In genomic region chr10:95739421-95739820, GRCm38 (mm10) we compare ENCODE assay signal across 28 mouse cellular contexts.
"Had no signal": no experiment of that assay in that cellular context is flagged by ENCODE, and none has a peak within 500 bp of the region (broad histone marks: within the 10 kb centered on the region; RNA-seq: fewer than 3 reads in every experiment).

No protein-coding gene starts in this region.

- H3K27ac ChIP-seq: embryonic facial prominence, embryonic 10.5 days; embryonic facial prominence, embryonic 12.5 days; embryonic facial prominence, embryonic 13.5 days; embryonic facial prominence, embryonic 15.5 days; forebrain, embryonic 10.5 days; forebrain, embryonic 12.5 days; forebrain, embryonic 13.5 days; forebrain, embryonic 15.5 days; gastrocnemius, adult 2 months had no signal

- H3K9ac ChIP-seq: embryonic facial prominence, embryonic 12.5 days; embryonic facial prominence, embryonic 13.5 days; embryonic facial prominence, embryonic 15.5 days; forebrain, embryonic 12.5 days; forebrain, embryonic 13.5 days; forebrain, embryonic 15.5 days; forebrain, postnatal 0 days had no signal

- H3K4me2 ChIP-seq: embryonic facial prominence, embryonic 12.5 days; embryonic facial prominence, embryonic 13.5 days; embryonic facial prominence, embryonic 15.5 days; forebrain, embryonic 12.5 days; forebrain, embryonic 13.5 days; forebrain, embryonic 15.5 days had no signal

- H3K4me3 ChIP-seq: embryonic facial prominence, embryonic 10.5 days; embryonic facial prominence, embryonic 12.5 days; embryonic facial prominence, embryonic 13.5 days; embryonic facial prominence, embryonic 15.5 days; erythroblast, embryonic 14.5 days; forebrain, embryonic 10.5 days; forebrain, embryonic 12.5 days; forebrain, embryonic 13.5 days; forebrain, embryonic 15.5 days; gastrocnemius, adult 2 months had no signal

- H3K36me3 ChIP-seq: embryonic facial prominence, embryonic 10.5 days; embryonic facial prominence, embryonic 12.5 days; embryonic facial prominence, embryonic 13.5 days; embryonic facial prominence, embryonic 15.5 days; forebrain, embryonic 10.5 days; forebrain, embryonic 12.5 days; forebrain, embryonic 15.5 days had no signal

- ATAC-seq: forebrain, embryonic 13.5 days; forebrain, embryonic 14.5 days; forebrain, embryonic 15.5 days; forebrain, embryonic 16.5 days; forebrain, postnatal 0 days had no signal

- H3K27me3 ChIP-seq: embryonic facial prominence, embryonic 12.5 days; embryonic facial prominence, embryonic 13.5 days; embryonic facial prominence, embryonic 15.5 days; forebrain, embryonic 12.5 days; forebrain, embryonic 13.5 days; forebrain, embryonic 15.5 days had no signal

- H3K9me3 ChIP-seq: embryonic facial prominence, embryonic 15.5 days had no signal

- DNase-seq: cerebellum, adult 2 months; cerebellum, adult 8-10 months; cerebellum, adult 9-10 months; cerebellum, adult 9-11 months; cerebellum, postnatal 10 days; cerebellum, postnatal 14 days; cerebellum, postnatal 25 days; cerebellum, postnatal 36 days; embryo, embryonic 11 days; forebrain, postnatal 0 days; gastrocnemius, adult 2 months; gastrocnemius, postnatal 10 days; gastrocnemius, postnatal 14 days; gastrocnemius, postnatal 25 days; gastrocnemius, postnatal 36 days; heart, adult 11 months; heart, adult 18-20 months had no signal

- H3K4me1 ChIP-seq: embryonic facial prominence, embryonic 12.5 days; embryonic facial prominence, embryonic 13.5 days; embryonic facial prominence, embryonic 15.5 days; forebrain, embryonic 10.5 days; forebrain, embryonic 12.5 days; forebrain, embryonic 13.5 days; forebrain, embryonic 15.5 days had no signal
